Mouse (Mus musculus): ENCODE data around the gene Cd82. TPM values are rescaled to one million over a fixed set of nuclear protein-coding genes. Genes with fewer than 3 reads are reported as not detected.

Gene Cd82
- polyA plus RNA-seq, 1 experiment from 2014 or later, result 113 TPM

DNA sequence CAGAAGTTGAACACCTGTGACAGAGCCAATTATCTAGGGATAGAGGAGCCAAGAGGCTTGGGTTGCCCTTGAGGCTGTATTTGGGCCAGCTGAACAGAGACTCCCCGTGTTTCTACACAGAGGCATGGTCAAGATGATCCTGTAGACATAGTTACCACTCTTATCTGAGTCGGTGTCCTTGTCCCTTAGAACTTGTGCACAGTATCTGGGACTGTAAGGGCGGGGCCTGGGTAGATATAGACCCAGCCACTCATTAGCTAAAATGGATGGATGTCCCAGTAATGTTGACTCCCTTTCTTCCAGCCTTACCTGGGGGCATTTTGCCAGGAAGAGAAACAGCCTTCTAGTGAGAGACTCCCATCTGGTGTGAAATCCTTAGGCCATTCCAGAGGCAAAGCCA, 3.4 kb upstream of the Cd82 start:
- H3K9me3 ChIP-seq (replicated peaks), result no peaks in the 10 kb centered on the region
- peak overlapping the region; percentile 78 for H3K27ac ChIP-seq (replicated peaks)
- H3K4me2 ChIP-seq, result peak overlapping the region; percentile 51
- 23% methylated on average over 3 of the region's 3 CpGs for WGBS (ENCODE audit: insufficient replicate concordance)
- H3K4me1 ChIP-seq (replicated peaks), result peaks cover 85% of the 10 kb centered on the region
- H3K36me3 ChIP-seq (replicated peaks), result no peaks in the 10 kb centered on the region
- H3K9ac ChIP-seq, result peak overlapping the region; percentile 33; the same call in 1 of the 2 replicates
- no peak overlapping the region for H3K4me3 ChIP-seq (replicated peaks)
- H3K27me3 ChIP-seq, result no peaks in the 10 kb centered on the region
- 0 out of 2 replicates have a peak, but pooled peaks have one; percentile 6 for ATAC-seq (ENCODE audit: insufficient read depth)

DNA sequence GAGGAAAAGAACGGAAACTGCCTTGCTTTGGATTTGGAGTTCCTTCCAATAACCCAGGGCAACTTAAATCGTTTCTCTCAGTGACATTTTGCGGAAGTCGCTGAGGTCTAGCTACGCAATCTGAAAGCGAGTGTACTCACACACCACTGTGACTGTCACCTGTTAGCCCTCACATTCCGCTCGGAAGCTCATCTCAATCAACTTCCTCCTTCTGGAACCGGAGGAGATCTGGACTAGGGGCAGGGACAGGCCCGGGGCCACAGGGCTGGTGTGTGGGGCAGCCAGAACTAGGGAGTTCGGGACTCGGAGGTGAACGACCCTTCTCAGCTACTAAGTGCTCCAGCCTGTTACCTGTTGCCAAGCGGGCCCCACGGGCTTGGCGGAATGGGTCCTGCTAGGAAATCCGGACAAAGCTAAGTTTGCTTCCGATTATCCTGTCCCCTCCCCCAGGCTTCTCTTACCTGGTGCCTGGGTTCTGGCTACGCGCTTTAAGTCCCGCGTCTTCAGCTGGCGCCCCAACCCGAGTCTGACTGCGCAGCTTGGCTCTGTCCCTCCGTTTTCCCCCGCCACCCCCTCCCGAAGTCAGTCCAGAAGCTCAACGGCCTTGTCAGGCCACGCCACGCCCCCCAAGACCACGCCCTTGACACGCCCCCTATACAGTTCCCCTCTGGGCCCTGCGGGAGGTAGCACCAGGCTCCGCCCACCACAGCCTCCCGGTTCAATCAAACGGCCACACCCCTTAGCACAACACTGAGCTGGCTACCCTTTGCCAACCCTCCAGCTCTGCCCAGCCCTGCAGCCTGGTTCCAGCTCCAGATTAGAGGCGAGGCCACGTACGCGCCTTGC, 848 bp downstream of the Cd82 start:
- Histone ChIP-seq H3K27me3 (no peaks in the 10 kb centered on the region), H3K9ac (peak overlapping the region; percentile 87), H3K27ac (replicated peaks) (peak overlapping the region; percentile 98), H3K4me3 (replicated peaks) (peak overlapping the region; percentile 84), H3K4me2 (peak overlapping the region; percentile 92), H3K4me1 (replicated peaks) (peaks cover 93% of the 10 kb centered on the region), H3K9me3 (replicated peaks) (no peaks in the 10 kb centered on the region), H3K36me3 (replicated peaks) (peaks cover 20% of the 10 kb centered on the region)
- under 1% methylated on average over 41 of the region's 41 CpGs for WGBS (ENCODE audit: insufficient replicate concordance)
- peak; percentile 92 for ATAC-seq (ENCODE audit: insufficient read depth)

DNA sequence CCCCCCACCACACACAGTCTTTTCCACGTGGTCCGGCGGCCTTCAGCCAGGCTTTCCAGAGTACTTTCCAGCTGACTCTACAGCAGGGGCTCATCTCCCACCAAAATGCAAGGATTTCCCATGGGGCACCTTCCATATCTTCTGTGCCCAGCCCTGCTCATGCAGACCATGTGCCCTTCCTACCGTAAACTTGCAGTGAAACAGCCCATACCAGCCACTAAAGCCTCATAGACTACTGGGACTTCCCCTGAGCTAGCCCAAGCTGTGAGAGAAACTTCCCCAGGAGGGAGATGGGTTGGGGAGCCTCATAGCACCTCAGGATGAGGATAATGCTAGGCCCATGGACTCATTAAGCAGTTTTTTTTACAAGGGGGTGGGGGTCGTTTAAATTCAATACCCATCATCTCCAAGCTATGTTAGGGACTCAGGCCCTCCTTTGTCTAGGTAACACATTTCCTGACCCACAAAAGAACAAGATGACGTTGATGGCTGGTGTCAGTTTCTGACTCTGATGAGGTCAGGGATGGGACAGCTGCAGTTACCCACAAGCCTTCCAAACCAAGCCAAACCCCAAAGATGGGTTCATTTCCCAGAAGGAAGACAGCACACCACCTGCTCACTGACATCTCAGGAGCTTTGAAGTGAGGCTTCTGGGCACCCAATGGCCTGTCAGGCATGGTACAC, 2.0 kb downstream of the Cd82 start:
- Histone ChIP-seq H3K4me1 (replicated peaks) (peaks cover 93% of the 10 kb centered on the region), H3K36me3 (replicated peaks) (peaks cover 20% of the 10 kb centered on the region), H3K9me3 (replicated peaks) (no peaks in the 10 kb centered on the region), H3K27me3 (no peaks in the 10 kb centered on the region), H3K4me3 (replicated peaks) (peak overlapping the region; percentile 84), H3K27ac (replicated peaks) (peak overlapping the region; percentile 98), H3K9ac (peak overlapping the region; percentile 87), H3K4me2 (peak overlapping the region; percentile 92)
- no peak for ATAC-seq (ENCODE audit: insufficient read depth)
- 62% methylated on average over 6 of the region's 6 CpGs for WGBS (ENCODE audit: insufficient replicate concordance)

DNA sequence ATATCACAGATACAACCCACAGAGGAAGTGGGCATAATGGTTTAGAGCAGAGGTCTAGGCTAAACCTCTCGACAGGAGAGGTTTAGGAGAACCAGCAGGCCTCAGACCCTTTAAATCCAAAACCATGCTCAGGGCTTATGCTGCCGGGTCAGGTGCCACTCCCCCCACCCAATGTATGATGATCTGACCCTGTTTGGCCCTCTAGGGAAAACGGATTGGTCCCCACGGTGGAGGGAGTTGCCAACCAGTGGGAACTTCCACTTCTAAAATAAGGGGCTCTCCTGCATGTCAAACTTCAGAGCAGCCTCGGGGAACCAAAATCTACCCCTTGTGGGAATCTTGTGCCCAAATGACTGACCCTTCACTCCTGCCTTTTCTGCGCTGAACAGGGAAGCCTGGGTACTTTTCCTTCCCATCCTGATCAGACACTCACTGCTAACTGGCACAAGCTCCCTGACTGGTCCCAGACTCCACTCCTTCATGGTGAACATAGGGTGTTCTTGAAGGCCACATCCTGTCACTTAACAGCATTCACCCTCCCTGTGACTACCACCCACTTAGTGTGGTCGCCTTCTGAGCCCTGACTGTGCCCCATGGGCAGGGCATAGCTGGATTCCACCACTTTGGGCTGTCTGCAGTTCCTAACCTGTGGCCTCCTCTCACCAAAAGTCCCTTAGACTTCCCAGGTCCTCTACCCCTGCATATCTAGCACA, 3.6 kb downstream of the Cd82 start:
- Histone ChIP-seq H3K27me3 (no peaks in the 10 kb centered on the region), H3K36me3 (replicated peaks) (peaks cover 20% of the 10 kb centered on the region), H3K4me1 (replicated peaks) (peaks cover 93% of the 10 kb centered on the region), H3K9me3 (replicated peaks) (no peaks in the 10 kb centered on the region), H3K9ac (peak overlapping the region; percentile 87), H3K27ac (replicated peaks) (peak overlapping the region; percentile 98), H3K4me2 (peak overlapping the region; percentile 92), H3K4me3 (replicated peaks) (peak overlapping the region; percentile 84)
- ATAC-seq (ENCODE audit: insufficient read depth), result no peak
- 38% methylated on average over 7 of the region's 7 CpGs for WGBS (ENCODE audit: insufficient replicate concordance)

DNA sequence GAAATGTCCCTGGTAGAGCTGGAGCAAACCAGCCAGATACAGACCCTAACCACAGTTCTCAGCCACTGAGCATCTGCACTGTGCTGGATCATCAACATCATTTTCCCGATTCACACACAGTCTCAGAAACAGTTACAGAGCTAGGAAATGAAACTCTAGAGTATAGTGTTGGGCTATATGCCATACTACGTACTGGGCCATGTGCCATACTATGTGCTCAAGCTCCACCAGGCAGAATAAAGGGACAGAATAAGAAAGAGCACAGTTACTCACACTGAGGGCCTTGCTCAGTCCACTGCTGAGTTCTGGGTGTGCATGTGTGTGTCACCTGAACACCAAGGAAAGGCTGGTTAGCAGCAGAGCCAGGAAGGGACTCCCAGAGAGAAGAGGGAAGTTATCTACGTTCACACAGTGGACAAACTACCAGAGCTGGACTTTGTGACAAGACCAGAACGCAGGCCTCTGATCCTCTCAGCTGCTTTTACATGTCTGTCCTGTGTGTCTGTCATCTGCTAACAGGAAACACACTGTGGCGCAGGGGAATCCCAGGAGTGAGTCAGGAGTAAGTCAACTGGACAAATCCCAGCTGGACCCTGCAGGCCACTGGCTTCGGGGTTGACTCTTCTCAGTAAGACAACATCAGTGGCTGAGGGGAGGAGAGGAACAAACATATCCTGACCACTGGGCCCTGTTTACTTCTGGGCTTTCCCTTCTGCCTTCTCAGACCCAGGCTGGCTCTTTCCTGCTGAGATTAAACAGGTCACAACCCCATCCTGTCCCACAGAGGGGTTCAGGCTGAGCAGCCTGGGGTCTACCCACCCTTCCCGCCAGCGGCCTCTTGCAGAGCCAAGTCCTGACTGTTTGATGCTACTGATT, 4.4 kb downstream of the Cd82 start:
- H3K9me3 ChIP-seq (replicated peaks), result no peaks in the 10 kb centered on the region
- H3K4me3 ChIP-seq (replicated peaks), result peak overlapping the region; percentile 84
- H3K27ac ChIP-seq (replicated peaks), result peak overlapping the region; percentile 98
- peaks cover 24% of the 10 kb centered on the region for H3K36me3 ChIP-seq (replicated peaks)
- no peak for ATAC-seq (ENCODE audit: insufficient read depth)
- H3K4me1 ChIP-seq (replicated peaks), result peaks cover 93% of the 10 kb centered on the region
- 39% methylated on average over 8 of the region's 8 CpGs for WGBS (ENCODE audit: insufficient replicate concordance)
- H3K27me3 ChIP-seq, result no peaks in the 10 kb centered on the region
- H3K4me2 ChIP-seq, result peak overlapping the region; percentile 92
- H3K9ac ChIP-seq, result peak overlapping the region; percentile 87

DNA sequence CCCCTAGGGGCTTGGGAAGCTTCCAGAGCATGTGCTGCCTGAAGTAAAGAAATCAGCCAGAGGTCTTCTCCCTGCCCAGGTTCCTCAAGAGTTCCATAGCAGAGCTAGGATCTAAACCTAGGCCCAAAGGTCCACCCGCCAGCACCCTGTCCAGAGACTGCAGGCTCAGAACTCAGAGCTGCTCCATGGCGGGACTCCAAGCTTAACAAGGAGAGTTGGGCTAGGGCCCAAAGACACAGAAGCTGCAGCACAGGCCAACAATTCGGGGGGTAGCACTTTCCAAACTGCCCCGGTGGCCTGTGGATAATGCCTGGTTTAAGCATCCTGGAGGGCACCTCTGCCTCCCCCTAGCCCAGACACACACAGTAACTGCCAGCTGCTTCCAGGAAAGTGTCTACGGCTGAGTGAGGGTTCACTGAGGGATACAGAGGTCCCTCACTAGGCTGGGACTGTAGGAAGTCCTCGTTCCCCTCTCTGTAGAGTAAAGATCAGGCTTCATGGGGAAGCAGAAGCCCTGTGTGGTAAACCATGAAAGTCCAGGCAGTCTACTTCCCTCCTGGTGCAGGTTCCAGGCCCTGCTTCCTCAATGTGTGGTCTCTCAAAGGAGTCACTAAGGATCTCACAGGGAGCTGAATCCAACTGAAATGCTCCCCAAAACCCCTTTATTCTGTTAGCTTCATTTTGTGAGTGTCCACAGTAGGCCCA, 5.4 kb downstream of the Cd82 start:
- H3K4me3 ChIP-seq (replicated peaks), result peak overlapping the region; percentile 84
- H3K9me3 ChIP-seq (replicated peaks), result no peaks in the 10 kb centered on the region
- H3K4me2 ChIP-seq, result peak overlapping the region; percentile 92
- H3K27ac ChIP-seq (replicated peaks), result peak overlapping the region; percentile 98
- WGBS (ENCODE audit: insufficient replicate concordance), result 65% methylated on average over 6 of the region's 6 CpGs
- H3K27me3 ChIP-seq, result no peaks in the 10 kb centered on the region
- no peak for ATAC-seq (ENCODE audit: insufficient read depth)
- H3K9ac ChIP-seq, result peak overlapping the region; percentile 87
- peaks cover 34% of the 10 kb centered on the region for H3K36me3 ChIP-seq (replicated peaks)
- H3K4me1 ChIP-seq (replicated peaks), result peaks cover 93% of the 10 kb centered on the region

DNA sequence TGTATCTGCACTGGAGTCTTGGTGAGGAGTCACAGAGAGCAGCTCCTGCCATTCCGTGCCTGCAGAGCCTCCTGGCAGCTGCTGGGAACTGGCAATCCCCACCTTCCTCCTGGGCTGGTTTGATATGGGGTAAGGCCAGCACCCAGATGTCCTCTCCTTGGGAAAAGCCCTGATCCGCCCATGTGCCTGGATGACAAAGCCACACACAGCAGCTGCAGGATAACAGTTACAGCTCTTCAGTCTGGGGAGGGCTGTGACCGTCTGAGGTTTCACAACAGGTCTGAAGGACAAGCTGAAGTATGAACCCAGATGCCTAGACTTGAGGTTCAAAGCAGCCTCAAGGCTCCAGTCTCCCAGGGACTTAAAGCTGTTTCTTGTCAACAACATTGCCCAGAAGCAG, 6.8 kb downstream of the Cd82 start:
- ATAC-seq (ENCODE audit: insufficient read depth), result peak; percentile 75
- Histone ChIP-seq H3K4me3 (replicated peaks) (peak overlapping the region; percentile 84), H3K9me3 (replicated peaks) (no peaks in the 10 kb centered on the region), H3K27ac (replicated peaks) (peak overlapping the region; percentile 98), H3K4me1 (replicated peaks) (peaks cover 100% of the 10 kb centered on the region), H3K36me3 (replicated peaks) (peaks cover 47% of the 10 kb centered on the region), H3K9ac (peak overlapping the region; percentile 87), H3K27me3 (no peaks in the 10 kb centered on the region), H3K4me2 (peak overlapping the region; percentile 92)
- 31% methylated on average over 3 of the region's 3 CpGs for WGBS (ENCODE audit: insufficient replicate concordance)

DNA sequence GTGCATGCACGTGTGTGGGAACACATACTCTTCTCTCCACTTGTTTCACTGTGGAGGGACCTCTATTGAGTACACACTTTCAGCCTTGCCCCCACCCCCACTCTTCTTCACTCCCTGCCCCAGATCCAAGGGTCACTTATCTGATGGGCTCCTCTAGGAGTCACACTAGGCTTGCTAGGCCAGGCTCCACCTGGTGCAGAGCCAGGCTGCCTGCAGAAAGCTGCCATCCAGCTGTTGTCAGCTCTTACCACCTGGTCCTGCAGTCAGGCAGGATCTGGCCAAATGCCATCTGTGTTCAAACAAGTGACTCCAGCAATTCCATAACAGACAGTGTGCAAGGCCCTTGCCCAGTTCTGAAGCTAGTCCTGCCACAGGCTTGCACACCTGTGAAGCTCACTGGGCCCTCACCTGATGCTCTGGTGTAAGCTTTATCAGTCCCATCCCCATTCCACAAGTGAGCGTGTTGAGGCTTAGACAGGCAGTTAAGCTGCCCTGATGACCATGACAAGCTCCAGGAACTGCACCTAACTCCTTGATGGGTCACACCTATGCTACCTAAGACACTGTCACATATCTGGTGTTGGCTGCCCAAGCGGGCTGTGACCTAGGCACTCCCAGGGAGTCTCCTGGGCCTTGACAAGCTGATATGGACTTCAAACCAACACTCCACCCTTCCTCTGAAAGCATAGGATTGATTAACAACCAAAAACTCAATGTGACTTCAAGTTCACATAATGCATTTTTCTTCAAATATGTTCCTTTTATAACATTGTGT, 7.9 kb downstream of the Cd82 start:
- Histone ChIP-seq H3K4me3 (replicated peaks) (peak overlapping the region; percentile 27), H3K36me3 (replicated peaks) (peaks cover 46% of the 10 kb centered on the region), H3K27me3 (no peaks in the 10 kb centered on the region), H3K9me3 (replicated peaks) (no peaks in the 10 kb centered on the region), H3K4me1 (replicated peaks) (peaks cover 100% of the 10 kb centered on the region), H3K4me2 (peak overlapping the region; percentile 92), H3K27ac (replicated peaks) (peak overlapping the region; percentile 98), H3K9ac (peak overlapping the region; percentile 45)
- ATAC-seq (ENCODE audit: insufficient read depth), result peak; percentile 81
- WGBS (ENCODE audit: insufficient replicate concordance), result 37% methylated on average over 3 of the region's 3 CpGs

DNA sequence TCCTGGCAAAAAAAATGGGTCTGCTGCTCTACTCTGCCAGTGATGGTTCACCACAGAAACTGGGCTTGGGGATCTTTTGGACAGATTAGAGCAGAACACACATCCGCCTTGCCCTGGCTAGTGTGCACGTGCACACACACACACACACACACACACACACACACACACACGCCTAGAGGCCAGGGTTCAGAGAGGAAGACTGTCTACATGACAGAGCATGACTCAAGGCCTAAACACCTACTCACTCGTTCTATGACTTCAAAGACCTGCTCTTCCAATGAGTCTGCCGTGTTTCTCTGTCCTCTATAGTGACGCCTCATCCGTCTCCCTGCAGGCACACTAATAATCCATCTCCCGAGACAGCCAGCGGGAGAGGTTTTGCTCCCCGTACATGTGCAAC, 8.6 kb downstream of the Cd82 start:
- ATAC-seq (ENCODE audit: insufficient read depth), result no peak
- H3K4me2 ChIP-seq, result peak overlapping the region; percentile 92
- no peaks in the 10 kb centered on the region for H3K27me3 ChIP-seq
- no peaks in the 10 kb centered on the region for H3K9me3 ChIP-seq (replicated peaks)
- WGBS (ENCODE audit: insufficient replicate concordance), result 62% methylated on average over 10 of the region's 10 CpGs
- H3K9ac ChIP-seq, result peak overlapping the region; percentile 45
- H3K4me1 ChIP-seq (replicated peaks), result peaks cover 100% of the 10 kb centered on the region
- H3K4me3 ChIP-seq (replicated peaks), result no peak overlapping the region
- peak overlapping the region; percentile 98 for H3K27ac ChIP-seq (replicated peaks)
- peaks cover 53% of the 10 kb centered on the region for H3K36me3 ChIP-seq (replicated peaks)
